Mouse (Mus musculus): ENCODE results near the gene Ifit2. TPM values are rescaled to one million over a fixed set of nuclear protein-coding genes. Genes with fewer than 3 reads are reported as not detected.
"Not testable (repeated sequence)": the region's sequence is repeated elsewhere in the genome, so short reads cannot be mapped to it uniquely, and the experiment has no call there.

The Ifit2 gene
- polyA plus RNA-seq, 1 experiment: 1.5 TPM

DNA sequence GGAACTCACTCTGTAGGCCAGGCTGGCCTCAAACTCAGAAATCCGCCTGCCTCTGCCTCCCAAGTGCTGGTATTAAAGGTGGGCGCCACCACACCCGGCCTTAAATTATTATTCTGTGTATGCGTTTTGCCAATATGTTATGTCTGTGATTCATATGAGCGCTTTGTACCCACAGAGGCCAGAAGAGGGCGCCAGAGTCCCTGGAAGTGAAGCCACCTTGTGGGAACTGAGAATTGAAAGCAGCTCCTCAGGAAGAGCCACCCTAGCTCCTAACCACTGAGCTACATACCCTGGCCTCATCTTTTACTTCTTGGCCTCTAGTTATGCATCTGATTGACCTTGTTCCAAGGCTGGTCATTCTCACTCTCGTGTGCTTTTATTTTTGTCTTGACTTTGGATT is 2.5 kb upstream of the Ifit2 start:
- DNase-seq (ENCODE audit: low read depth): no peak

DNA sequence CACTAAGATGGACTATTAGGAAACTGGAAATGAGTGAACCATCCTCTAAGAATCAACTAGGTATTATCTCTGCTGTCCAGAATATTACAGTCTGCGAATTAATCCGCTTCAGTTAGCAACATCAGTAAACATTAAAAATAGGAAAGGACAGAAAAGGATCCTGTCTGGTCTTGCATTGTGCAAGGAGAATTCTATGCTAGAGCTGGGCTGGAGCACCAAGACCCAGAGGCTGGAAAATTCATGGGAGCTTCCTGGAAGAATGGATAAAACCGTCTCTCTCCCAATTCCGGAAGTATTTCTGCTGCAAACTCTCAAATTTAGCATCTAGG is 325 bp upstream of the Ifit2 start:
- no peak for DNase-seq (ENCODE audit: low read depth)

DNA sequence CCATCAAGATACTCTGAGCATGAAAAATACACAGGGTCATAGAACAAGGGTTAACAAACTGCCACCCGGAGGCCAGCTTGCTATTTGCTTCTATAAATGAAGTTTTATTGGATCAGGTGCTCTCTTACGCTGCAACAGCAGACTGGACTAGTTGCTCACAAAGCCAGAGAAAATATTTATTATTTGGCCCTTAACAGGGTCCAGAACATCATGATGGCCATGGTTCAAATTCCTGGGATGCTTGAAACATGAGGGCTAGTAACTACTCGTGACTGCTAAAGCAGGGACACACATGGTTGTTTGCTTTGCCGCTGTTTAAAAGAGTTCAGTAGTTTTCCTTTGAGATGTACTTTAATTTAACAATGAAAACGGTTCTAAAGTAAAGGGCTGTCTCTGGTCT is 1.5 kb downstream of the Ifit2 start:
- DNase-seq (ENCODE audit: low read depth): no peak

DNA sequence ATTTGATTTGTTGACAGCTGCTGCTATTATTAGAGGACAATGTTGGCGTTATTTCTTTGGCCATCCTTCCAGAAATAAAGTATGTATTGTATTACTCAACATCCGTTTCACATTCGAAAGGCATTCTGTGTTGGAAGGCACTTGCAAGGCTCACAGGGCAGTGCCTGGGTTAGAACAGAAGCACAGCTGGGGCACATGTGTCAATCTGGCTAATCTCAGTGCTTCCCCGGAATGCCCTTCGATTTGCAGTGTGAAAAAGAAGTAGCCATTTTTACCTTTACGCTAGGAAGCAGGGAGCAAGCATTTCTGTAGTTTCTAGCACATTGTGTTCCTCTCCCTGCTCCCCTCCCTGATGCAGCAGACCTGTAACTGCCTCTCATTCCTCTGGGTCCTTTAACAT is 2.5 kb downstream of the Ifit2 start:
- DNase-seq (ENCODE audit: low read depth): no peak

DNA sequence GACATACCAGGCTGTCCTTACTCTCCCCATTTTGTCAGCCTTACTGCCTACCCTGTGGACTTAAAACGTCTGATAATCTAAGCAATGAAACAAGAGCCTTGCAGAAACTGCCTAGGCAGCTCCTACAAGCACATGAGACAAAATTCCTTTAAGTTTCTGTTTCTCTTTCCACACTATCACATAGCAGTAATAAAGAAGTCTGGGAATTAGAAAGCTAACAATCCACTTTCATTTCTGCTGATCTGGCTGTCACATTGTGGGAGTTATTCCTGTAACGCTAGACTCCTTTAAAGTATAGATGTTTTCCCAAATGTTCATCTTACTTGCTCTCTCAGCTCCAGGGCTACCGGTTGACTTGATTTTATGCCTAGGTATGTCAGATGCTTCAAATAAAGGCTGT is 3.0 kb downstream of the Ifit2 start:
- DNase-seq (ENCODE audit: low read depth): no peak

DNA sequence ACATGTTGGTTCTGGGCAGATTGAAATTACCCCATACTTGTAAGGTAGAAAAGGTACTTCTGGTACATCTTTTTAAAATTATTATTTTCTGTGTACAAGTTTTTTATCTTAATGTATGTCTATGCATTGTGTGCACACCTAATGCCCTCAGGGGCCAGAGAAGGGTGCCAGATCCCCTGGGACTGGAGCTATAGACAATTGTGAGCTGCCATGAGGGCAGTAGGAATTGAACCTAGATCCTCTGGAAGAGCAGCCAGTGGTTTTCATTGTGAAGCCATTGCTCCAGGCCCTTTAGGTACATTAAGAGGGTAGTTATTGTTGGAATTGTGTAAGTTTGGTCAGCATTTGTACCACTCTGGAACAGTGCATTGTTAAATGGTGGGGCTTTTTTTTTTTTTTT is 3.6 kb downstream of the Ifit2 start:
- no peak for DNase-seq (ENCODE audit: low read depth)

DNA sequence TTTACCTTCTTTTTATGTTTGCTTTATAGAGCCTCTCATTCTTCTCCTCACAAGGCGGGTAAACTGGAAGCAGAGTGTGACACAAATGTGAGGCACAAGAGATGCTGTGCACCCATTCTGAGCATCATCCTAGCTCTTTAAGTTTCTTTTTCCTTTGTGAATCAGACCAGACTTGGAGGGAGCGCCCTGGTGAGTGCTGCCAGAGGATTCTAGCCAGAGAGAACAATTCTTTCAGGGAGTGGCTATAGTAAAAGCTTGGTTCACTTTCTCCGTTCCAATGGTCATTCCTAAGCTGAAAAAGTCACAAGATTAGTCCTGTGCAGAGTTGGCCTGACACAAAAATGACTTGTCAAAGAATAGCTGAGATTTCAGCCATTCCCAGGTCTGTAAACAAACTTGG is 6.1 kb downstream of the Ifit2 start:
- DNase-seq (ENCODE audit: low read depth): no peak

DNA sequence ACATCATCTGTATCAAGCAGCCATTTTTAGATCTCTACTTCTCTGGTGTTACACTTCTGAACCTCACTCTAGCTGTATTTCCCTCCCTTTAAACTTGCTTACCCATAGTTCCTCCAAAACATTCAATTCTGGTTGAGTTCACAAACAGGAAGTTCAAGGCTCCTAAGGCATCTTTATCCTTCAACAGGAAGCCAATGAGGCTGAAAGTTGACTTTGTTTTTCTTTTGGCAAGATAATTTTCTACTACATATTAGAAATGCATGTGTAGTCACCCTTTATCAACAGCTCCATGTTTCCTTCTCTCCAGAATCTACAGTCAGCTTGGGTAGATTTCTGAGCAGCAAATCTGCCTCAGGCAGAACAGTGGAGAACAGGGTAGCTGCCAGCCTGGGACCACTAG is 12.1 kb downstream of the Ifit2 start:
- DNase-seq (ENCODE audit: low read depth): no peak

DNA sequence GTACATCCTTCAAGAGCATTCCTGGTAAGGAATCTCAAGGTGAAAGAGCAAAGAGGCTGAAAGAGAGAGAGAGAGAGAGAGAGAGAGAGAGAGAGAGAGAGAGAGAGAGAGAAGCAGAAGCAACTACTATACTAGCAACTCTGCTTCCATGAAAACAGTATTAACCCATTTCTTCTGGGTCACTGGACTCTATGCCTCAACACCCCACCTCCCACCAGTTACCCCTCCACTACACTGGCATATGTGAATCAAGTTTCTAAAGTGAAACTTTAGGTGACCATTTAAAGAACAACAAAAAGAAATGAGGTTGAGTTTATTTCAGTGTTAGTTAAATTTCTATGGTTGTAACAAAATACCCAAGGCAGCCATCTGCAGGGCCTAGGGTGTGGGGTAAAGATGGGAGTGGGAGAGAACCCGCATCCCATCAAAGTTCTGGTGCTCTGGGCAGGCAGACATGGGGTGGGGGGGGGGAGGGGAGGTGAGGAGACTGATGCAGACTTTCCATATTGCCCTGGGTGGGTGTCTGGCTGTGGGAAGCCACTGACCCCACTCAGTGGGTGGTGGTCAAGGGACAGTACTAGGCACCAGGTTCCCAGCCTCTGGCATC is 15.8 kb downstream of the Ifit2 start:
- DNase-seq (ENCODE audit: low read depth): no peak

DNA sequence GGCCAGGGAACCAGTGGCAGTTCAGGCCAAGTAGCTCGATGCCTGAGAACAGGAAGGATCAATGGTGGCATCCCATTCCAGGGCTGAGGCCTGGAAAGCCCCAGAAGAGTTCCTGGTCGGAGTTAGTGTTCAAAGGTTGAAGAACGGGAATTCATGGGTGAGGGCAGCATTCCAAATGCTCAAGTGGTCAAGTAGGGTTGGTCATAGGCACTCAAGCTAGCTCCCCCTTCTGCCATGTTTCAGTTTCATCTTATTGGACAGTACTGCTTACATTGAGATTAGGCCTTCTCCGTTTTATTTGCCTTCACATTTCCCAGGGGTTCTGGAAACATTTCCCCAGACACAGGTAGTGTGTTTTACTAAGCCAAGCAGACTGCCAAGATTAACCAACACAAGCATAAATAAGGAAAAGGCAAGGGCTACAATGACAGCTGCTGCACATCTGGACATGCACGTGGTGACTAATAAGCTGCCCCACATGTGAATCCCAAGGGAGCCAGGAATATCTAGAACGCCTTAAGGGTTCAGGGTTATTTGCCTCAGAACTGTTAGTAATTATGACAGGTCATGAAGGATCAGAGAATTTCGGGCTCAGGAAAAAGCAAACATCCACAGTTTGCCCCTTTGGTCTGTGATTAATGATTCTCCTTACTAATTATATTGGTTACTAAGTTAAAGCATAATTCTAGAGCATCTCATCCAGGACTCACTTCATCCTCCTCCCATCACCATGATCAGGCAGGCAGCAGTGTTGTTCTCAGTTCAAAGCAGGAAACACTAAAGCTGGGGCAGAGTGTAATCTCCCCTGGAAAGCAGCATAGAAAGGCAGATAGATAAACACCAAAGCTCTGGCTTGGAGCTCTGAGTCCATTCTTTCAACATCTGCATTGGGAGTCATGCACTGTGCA is 18.7 kb downstream of the Ifit2 start:
- no peak for DNase-seq (ENCODE audit: low read depth)

DNA sequence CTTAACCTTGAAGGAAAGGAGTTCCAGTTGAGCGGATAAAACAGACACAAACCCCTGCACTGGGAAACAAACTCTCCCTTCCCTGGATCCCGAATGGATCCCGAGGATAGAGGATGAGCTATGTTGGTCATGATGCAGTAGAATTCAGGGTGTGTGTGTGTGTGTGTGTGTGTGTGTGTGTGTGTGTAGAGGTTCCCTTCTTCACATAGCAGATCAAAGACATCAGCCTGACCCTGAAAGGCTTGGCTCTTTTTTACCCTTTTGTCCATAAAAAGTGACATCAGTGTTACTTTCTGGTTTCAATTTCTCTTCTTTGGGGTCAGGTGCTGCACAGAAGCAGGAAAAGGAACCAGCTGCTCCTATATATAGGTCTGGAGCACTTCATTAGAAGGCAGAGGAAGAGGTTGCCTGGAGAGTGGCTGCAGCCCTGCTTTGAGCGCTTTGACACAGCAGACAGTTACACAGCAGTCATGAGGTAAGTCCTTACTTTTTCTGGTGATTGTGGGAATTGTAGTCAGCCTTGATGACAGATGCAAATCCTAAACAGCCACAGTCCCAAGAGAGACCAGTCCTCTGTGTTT is 19.5 kb downstream of the Ifit2 start:
- no peak for DNase-seq (ENCODE audit: low read depth)

DNA sequence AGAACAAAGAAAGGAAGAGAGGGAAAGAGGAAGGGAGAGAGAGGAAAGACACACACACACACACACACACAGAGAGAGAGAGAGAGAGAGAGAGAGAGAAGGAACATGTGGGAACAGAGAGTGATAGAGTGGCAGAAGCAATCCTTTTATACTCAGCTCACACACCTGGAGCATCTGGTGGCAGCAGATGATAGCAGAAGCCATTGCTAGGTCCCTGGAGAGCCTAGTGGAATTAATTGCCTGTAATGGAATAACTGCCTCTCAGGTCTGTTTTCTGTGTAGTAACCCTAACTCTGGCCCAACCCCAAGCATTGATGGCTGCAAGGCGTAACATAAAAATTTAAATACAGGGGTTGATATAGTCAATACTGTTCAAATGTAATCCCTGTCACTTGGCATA is 20.6 kb downstream of the Ifit2 start:
- DNase-seq (ENCODE audit: low read depth): no peak

DNA sequence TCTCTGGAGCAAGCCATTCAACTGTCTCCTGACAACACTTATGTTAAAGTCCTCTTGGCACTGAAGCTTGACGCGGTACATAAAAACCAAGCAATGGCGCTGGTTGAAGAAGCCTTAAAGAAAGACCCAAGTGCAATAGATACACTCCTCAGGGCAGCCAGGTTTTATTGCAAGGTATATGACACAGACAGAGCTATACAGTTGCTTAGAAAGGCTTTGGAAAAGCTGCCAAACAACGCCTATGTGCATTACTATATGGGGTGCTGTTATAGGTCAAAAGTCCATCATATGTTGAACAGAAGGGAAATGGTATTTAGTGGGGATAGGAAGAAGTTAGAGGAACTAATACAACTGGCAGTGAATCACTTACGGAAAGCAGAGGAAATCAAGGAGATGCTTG is 23.2 kb downstream of the Ifit2 start:
- no peak for DNase-seq (ENCODE audit: low read depth)

DNA sequence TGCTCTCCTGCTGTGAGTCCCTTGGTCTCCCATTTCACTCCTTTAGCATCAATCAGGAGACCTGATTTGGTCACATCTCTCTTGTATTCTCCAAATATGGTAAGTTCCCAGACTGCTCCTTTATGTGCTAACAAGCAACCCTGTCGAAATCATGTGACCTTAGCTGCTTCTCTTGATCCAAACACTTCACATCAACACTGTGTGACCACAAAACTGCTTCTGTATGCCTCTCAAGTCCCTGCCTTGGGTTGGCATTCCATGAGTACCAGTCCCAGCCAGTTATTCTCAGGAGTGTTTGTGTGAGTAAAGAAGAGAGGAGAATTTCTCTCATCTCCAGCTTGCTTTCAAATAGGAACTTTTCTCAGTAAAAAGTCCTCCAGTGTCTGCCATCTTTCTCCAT is 26.6 kb downstream of the Ifit2 start:
- no peak for DNase-seq (ENCODE audit: low read depth)

DNA sequence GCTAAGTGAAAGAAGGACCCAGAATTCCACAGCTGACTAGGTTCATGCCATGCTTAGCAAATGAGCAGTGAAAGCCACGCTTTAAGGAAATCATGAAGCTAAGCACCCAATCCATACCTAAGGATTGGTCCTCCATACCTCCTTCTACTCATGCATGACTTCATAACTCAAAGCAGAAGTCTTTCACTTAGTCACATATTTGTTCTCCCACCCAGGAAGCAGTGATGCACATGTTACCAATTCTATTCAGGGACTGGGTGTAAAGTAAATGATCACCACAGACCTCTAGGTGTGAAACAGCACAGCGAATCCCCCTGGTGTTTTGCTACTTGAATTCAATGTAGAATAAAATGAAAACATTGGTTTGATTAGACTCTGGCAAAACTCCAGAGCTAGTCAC is 32.2 kb downstream of the Ifit2 start:
- DNase-seq (ENCODE audit: low read depth): not testable (repeated sequence)

DNA sequence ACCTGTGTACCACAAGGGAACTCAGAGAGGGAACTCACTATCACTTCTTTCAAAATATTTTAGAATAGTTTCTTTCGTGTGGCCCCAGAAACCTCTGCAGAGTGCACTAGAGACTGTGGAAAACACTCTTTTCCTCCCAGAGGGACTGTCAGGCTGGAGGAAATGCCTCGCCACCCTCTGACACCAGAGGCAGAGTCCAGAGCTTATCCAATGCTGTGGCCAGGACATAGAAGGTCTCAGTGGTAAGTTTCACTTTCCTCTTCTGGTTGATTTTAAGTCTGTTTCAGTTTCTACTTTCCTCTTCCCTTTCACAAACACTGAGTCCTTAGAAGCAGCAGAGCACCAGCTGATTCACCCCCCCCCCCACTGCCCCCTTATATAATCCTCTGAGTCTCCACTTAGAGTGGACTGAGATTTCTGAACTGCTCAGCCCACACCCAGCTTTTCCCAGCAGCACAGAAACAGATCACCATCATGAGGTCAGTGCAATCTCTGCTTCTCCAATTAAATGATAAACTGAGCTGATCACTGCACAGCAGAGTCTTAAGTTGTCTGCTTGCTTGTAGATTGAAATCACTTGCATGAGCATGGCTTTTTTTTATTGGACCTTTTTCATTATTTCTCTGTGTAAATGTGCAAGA is 32.8 kb downstream of the Ifit2 start, which contains the start of gene Ifit3:
Gene Ifit3, plus strand, starts transcription at position 406 of the 641 bp plus-strand sequence.
- DNase-seq (ENCODE audit: low read depth): not testable (repeated sequence)

DNA sequence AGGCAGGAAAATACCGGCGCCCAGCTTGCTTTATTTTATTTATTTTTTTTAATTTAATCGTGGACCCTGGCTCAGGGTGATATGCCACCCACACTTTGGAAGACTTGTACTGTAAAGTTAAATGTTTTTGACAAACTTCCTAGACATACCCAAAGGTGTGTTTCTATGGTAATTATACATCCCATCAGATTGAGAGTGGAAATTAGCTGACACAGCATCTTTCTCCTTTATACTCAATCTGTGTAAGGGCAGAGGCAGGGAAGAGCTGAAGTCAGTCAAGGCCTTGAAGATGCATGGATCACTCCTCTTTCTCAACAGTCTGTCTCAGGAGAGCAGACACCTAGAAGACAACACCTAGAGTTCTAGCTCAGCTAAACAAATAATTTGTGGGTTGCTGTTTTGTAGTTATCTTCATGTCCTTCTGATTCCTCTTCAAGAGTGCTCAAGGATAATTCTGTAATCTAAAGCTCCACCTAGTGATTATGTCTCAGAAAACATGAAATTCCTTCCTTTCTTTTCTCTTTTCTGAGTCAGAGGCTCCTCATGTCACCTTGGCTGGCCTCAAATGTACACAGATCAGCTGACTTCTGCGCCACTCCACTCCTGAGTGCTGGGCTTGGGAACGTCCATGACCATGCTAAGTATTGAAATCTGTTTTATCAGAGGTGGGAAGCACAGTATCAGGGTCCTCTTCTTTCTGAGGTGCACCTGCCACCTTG is 35.4 kb downstream of the Ifit2 start:
- DNase-seq (ENCODE audit: low read depth): not testable (repeated sequence)

DNA sequence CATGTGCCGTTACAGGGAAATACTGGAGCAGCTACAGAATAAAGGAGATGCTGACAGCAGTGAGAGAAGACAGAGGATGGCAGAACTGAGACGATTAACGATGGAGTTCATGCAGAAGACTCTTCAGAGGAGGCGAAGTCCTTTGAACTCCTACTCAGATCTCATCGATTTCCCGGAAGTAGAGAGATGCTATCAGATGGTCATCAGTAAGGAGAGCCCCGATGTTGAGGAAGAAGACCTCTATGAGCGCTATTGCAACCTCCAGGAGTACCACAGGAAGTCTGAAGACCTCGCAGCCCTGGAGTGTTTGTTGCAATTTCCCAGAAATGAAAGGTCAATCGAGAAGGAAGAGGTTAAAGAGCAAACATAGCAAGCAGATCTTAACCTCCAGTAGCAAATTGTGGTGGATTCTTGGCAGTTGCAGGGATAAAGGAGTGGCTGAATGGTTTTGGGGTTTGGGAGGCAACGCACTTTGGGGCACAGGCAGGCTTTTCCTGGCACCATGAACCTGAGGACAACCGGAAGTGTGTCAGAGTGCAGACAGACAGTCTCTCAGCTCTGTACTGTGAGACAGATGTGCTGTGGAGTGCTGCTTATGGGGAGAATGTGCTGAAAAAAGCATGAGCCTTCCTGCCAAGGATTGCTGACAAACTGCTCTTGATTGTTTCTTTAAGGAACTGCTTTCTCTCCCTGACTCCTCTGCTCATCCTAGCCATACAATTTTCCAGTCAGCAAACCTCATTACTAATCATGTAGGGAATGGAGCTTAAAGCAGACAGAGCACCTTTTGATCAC is 37.6 kb downstream of the Ifit2 start:
- not testable (repeated sequence) for DNase-seq (ENCODE audit: low read depth)

DNA sequence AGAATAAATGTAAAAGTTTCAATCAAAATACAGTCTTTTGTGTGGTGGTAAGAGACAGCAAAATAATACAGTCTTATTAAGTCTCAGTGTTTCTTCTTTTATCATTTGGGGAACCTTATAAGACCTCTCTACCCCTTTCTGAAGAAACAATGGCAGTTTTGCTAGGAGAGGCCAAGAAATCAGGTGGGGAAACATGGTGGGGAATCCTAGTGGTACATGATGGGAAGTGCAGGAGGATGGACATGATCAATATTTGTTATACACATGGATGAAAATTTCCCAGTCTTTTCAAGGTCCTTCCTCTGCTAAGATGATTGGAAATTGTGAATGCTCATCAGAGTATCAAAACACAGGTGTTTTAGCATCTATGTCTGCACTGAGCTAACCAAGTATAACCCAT is 38.5 kb downstream of the Ifit2 start:
- no peak for DNase-seq (ENCODE audit: low read depth)

DNA sequence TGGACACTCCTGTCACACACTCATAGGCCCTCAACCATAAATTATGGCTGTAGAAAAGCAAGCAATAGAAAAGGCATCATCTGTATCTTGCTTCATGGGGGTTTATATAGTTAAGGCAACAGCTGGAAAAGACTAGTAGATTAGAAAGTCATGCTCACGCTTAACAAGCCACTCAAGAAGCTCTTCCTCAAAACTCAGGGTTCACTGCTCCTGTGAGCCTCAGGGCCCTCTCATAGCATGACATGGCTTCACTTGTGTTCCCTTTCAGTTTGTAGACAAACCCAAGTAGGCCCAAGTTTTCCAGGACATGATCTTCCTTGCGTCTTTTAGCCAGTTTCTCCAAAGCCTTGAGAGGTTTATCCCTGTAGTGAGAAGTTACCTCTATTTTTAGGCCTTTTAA is 43.0 kb downstream of the Ifit2 start:
- DNase-seq (ENCODE audit: low read depth): no peak

DNA sequence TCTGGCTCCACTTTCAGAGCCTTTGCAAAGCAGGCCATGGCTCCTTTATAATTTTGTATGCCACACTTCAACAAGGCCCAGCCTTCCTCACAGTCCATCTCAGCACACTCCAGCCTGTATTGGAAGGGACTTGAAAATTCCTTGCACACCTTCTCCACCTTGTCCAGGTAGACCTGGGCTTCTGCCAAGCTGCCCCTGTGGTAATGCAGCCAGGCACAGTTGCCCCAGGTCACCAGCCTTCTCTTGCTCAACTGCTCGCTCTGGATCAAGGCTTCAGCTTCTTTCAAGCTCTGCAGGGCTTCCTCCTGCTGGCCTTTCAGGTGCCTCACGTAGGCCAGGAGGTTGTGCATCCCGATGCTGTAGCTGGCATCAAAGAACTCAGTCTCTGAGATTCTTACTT is 44.0 kb downstream of the Ifit2 start:
- DNase-seq (ENCODE audit: low read depth): not testable (repeated sequence)
